Mouse (Mus musculus) kidney, postnatal 36 days (tissue): ENCODE measurements around the gene Ccdc155.

ENCODE experiments used
- DNase-seq, 2 experiments: peaks; one replicate each; pipeline ENCODE4 v3.0.0; 2021 to 2022; ENCODE audit warnings: mixed read lengths in 2 of 2

The Ccdc155 gene

GRCm38 (mm10) chr7:45189600-45189999 is 15.1 kb downstream of the Ccdc155 start:
- DNase-seq = no peak

DNA sequence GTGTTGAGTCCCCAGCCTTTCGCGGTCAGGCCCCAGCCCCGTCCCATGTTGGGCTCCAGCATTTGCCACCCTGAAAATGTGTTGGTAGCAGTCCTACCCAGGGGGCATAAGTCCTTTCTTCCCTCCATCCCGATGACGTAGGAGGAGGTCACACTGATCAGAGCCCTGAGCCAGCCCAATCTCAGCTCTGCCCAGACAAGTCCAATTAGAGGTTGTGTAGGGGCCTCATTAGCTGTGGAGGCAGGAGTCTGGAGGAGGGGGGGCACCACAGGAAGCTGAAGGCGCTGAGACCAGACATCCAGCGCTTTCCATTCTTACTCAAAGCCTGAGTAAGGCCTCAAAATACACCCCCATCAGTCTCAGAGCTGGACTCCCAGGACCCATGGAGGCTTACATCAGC is 18.8 kb downstream of the Ccdc155 start:
- DNase-seq = no peak

DNA sequence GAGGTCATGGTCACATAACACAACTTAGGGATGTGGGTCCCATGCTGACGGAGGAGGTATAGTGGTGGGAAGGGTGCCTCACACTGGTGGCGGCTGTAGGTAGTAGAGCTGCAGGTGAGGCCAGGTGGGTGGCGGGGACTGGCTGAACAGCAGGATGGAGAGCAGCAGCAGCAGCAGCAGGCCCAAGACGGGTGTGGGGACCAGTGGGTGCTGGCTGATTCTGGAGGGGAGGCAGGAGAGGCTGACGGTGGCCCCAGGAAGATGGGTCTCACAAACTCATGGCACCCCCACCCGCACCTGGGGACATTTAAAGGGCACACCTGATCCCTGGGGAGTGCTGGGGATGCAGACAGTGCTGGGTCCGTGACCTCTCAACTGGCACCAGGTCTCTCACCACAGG is 21.0 kb downstream of the Ccdc155 start:
- DNase-seq = no peak

GRCm38 (mm10) chr7:45182606-45183005 is 22.1 kb downstream of the Ccdc155 start:
- peak; percentile 40 to 41 for DNase-seq

- DNase-seq = peak; percentile 92 to 94
Measured at GRCm38 (mm10) chr7:45182199-45182601, 22.5 kb downstream of the Ccdc155 start.

DNA sequence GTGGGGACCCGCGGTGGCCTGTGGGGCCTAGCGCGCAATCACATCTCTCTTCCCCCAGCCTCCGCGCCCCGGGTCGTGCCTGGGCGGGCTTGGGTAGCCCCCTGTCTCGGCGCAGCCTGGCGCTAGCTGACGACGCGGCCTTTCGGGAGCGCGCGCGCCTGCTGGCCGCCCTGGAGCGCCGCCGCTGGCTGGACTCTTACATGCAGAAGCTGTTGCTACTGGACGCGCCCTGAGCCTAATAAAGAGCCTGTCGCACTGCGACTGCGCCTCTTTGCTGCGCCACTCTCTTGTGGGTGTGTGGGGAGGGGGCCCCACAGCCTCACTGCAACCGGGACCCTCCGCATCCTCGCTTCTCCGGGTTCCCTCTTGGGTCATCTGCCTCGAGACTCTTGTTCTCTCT is 23.2 kb downstream of the Ccdc155 start:
- DNase-seq = peak in 1 of 2 experiments; percentile 38

GRCm38 (mm10) chr7:45180896-45181477 is 23.7 kb downstream of the Ccdc155 start, which contains the start of gene Pth2:
Pth2 (plus strand) TSS chr7:45180995.
- no peak for DNase-seq

- no peak for DNase-seq
Measured at GRCm38 (mm10) chr7:45179469-45179868, 25.2 kb downstream of the Ccdc155 start, which contains the start of gene Gfy. Gfy (minus strand) TSS chr7:45179569.

DNA sequence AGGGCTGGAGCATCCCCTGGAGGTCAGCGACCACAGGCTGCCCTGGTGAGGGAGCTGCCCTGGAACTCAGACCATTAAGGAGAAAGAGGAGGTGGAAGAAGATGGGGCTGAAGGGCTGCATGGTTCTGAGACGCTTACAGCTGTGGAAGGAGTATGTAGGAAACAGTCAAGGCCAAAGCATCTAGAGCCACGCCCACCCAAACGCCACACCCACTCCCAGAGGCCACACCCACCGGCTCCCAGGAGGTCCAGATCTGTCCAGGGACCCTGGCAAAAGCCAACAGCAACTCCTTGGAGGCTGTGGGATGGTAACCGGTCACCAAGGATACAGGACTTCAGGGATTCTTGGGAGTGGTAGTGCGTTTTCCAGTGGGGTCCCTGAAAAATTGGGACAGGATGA is 26.1 kb downstream of the Ccdc155 start:
- no peak for DNase-seq

DNA sequence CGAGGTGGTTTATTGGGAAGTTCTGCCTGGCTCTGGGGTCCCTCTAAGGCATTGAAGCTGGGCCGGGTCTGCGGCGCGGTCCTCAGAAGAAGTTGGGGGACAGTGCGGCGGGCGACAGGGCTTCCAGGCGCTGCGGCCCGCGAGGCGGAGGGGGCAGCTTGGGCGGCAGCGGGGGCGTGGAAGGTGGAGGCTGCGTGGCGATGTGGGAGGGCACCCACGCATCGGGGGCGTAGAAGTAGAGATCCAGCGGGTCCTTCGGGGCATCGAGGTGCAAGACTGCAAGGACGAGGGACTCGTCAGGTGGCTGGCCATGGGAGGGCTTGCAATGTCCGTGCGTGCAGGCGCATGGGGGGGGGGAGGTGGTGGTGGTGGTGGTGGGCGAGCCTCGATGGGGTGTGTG is 28.3 kb downstream of the Ccdc155 start:
- no peak for DNase-seq

DNA sequence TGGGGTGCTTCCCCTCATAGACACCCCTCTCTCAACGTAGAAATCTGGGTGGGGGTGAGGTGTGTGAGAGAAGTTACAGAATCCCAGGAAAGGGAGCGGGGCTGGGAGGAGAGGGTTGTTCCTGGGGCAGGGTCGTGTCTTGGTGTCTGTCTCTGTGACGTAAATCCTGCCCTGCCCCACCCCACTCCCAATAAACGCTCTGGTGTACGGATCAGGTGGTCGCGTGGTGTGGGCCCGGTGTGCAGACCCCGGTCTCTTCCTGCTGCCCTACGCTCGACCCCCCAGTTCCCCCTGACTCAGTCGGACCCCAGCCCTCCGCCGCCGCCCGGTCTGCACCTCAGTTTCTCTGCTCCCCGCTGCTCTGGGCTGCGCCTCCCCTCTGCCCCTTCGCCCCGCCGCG is 28.8 kb downstream of the Ccdc155 start:
- no peak for DNase-seq

- no peak for DNase-seq
Measured at GRCm38 (mm10) chr7:45175398-45175797, 29.3 kb downstream of the Ccdc155 start.

- no peak for DNase-seq
Measured at GRCm38 (mm10) chr7:45174567-45175280, 30.0 kb downstream of the Ccdc155 start.

- DNase-seq = peak in 1 of 2 experiments; percentile 24
Measured at GRCm38 (mm10) chr7:45173772-45174171, 30.9 kb downstream of the Ccdc155 start.

DNA sequence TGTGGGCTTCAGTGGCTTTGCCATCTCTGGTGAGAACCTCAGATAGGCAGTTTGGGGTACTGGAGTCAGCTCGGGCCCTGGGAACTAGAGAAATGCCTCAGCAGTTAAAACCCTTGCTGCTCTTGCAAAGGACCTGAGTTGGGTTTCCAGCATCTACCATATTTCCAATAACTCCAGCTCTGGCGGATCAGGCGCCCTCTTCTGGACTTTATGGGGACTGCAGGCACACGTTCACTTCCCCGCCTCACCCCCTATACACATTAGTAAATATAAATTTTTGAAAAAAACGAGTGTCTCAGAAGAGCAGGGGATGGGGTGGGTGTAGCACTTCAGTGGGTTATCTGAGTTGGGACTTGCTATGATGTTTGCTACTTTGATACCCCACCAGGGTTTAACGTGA is 31.7 kb downstream of the Ccdc155 start:
- DNase-seq = peak in 1 of 2 experiments; percentile 50

- DNase-seq = no peak
Measured at GRCm38 (mm10) chr7:45169495-45169894, 35.2 kb downstream of the Ccdc155 start.

GRCm38 (mm10) chr7:45168656-45169055 is 36.0 kb downstream of the Ccdc155 start:
- no peak for DNase-seq

DNA sequence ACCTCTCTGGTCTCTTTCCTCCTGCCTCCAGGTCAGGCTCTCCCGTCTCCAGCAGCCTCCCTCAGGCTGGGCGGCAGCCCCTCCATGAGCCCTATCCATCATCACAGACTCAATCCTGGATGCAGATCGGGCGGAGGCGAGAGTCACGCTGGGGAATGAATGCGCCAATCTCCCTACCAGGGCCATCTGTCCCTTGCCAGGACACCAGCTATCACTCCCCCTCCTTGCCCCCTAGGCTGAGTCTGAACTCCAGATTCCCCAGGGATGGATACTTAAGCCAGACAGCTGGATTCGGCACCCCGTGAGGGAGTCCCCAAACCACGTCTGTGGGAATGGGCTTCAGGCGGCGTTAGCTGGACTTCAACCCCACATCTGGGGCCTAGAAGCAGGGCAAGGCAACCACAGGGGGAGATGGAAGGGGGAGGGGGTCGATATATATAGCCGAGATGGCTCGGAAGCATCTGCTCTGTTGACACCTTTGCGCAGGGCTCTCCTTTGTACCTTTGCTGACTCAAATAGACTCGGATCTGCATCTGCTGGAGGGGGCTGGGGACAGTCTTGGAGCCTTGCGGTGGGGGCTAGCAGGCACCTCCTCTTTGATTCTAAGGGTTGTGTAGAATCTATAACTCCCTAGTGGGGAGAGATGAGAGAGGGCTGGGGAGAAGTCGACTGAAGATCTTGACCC is 36.8 kb downstream of the Ccdc155 start:
- no peak for DNase-seq

DNA sequence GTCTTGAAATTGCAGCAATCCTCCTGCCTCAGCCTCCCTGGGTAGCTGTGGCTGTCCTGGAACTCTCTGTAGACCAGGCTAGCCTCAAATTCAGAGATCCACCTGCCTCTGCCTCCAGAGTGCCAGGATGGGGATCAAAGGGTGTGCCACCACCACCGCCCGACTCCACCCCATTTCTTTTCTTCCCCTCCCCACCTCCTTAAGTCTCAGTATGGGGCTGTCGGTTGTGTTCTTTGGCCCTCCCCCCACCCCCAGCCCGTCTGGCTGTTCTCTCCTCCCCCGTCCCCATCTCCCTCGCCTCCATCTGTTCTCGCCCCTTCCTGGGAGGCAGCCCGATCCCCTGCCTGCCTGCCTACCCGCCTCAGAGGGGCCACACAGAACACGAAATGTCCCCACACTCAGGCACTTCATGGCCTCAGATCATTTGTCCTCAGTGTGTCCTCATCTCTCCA is 37.7 kb downstream of the Ccdc155 start:
- DNase-seq = no peak

- DNase-seq = no peak
Measured at GRCm38 (mm10) chr7:45165701-45166100, 39.0 kb downstream of the Ccdc155 start.

DNA sequence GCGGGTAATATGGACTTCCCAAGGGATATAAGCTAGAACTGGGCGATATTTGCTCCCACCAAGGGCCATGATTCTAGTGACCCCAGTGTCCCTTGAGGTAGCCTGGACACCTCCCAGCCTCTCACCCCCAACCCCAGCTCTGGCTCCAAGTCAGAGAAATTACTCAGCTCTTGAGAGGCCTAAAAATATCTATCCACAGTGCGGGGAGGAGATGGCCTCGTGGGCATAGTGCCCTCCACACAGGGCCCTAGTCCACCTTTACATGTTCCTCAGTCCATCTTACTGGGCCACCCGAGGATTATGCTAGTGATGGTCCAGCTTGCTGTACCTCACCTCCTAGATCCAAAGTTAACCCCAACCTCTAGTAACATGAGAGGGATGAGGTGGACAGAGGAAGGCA is 39.9 kb downstream of the Ccdc155 start:
- no peak for DNase-seq

GRCm38 (mm10) chr7:45163735-45164490 is 40.8 kb downstream of the Ccdc155 start, which contains the start of gene Slc17a7:
Slc17a7 (plus strand) TSS chr7:45163949.
- DNase-seq = peak; percentile 34 to 71
